Mouse (Mus musculus) 3T3-L1 (cell line): ENCODE measurements around the gene Lpp.
A peak's percentile ranks its signal among the peaks of the same experiment; 100 is the strongest.

Experiments
- DNase-seq: peaks from one replicate; pipeline ENCODE4 v3.0.0-alpha.2; 2015; ENCODE audit warnings: low read depth, low spot score

Gene Lpp

DNA sequence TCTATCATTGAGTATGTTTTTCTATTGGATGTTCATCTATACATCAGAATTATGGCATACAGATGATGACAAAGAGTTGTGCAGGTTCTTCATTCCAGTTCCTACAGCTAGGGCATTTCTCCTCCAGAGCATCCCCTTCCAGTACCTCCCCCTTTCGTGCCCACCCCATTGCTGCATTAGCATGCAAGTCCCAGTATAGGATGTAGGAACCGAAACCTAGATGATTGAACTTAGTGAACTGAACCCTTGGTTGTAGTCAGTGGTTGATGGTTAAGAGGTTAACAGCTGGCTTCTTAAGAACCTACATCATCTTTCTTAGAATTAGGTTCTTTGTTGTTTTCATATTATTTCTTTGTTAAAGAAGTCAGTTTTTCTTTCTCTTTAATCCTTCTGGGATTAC, 265.7 kb downstream of the Lpp start:
- DNase-seq, result no peak

DNA sequence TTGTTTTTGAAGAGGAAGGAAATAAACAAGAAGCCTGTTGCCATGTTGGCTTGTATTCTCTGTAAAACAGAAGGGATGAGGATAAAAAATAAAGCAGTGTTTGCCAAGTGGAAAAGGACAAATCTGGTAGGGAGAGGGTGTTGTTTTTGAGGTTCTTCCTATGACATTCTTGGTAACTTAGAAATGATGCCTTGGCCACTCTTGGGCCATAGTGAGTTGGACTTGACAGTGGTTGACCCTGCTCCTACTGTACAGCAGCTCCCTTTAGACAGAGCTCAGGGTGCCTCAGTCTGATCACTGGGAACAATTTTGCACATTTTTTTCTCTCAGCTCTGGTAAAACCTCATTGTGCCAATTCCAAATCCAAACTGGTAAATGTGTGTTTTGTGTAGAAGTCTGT, 270.8 kb downstream of the Lpp start:
- no peak for DNase-seq

DNA sequence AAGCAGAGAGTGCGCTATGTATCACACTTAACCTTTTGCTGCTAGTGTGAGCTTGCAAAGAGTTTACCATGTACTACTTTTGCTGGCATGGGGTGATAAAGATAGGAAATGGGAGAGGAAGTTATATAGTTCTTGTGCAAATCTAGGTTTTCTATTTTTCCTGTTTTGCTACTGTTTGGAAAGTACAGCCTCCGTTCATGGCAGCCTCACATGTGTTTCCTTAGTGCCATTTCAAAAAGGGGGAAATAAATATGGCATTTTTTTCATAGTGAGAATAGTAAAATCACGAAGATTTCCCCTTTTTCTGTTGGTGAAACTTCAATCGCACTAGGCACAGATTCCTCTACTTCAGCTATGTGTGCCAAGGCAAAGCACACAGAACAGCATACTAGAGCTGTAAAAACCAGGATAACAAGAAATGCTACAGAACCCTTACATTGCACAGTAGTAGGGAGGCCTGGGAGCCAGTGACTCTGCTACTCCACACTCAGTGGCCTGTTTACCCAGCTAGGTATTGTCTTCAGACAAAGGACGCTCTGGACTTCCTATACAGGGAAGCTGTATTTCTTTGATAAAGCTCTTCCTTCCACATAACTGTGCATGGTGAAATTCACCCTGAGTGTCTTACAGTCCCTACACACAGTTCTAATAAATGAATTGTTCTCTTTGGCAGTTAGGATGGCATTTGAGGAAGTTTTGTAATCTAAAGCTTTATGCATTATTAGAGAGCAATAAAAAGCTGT, 276.6 kb downstream of the Lpp start:
- no peak for DNase-seq

DNA sequence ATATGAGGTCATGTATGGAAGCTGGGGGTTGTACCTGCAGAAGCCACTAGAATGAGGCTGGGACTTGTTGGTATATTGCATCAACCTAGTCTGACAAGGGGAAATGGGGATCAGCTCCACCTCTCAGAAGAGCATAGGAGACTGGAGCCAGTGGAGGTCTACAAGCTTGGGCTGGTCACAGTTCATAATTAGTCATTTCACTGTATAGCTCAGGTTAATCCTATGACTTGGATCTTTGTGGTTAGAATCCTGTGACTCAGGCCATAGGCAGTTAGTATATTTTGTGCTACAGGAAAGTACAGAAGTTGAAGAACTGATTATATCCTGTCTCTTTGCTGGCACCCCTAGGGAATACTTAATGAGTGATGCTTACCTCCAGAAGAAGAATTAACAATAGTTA, 285.6 kb downstream of the Lpp start:
- DNase-seq, result peak; percentile 95

DNA sequence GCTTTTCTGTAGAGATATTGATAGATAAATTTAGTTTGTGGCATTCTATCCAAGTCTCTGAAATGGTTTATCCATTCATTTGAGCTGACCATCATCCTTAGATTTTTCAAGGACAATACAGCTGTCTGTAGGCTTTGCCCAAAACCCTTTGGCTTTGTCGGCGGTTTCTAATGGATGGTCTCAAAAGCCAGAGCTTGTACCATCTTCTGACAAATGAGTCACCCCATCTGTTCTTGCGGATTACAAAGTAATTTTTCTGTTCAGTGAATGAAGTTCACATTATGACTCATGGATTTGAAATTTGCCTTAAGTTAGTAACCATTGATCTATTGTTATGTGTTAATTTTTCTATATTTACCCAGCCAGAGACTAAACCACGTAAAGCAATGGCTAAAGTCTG, 301.8 kb downstream of the Lpp start:
- DNase-seq, result peak; percentile 70

DNA sequence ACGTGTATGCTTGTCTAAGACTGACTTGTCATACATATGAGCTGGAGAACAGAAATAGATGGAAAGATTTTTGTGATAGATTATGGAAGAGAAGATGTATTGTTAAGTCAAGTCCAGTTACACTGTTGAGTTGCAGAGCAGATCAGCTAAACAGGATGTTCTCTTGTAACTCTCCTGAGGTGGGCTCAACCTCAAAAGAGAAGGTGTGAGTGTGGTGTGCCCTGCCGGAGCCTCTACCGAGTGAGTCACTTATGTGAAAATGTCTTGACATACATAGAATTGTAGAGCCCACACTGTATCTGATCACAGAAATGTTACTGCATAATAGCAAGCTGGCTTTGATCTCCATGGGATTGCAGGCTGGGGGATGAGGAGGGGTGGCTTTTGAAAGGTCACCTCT, 310.9 kb downstream of the Lpp start:
- DNase-seq, result no peak

DNA sequence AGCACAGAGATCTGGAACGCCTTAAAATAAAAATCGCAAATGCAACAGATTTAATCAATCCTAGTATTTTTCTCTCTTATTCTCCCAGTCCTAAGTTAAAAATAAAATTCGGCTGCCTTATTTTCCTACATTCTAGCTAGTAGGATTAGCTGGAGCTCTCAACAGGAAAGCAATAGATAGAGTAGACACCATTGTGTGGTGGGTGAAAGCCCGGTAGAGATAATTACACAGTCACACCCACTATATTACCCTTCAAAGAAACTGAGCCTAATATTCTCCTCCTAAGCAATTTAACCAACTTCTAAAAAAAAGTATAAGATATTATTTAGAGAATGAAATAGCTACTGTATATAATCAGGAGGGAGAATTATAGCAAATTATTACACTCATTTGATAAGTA, 330.3 kb downstream of the Lpp start:
- no peak for DNase-seq

DNA sequence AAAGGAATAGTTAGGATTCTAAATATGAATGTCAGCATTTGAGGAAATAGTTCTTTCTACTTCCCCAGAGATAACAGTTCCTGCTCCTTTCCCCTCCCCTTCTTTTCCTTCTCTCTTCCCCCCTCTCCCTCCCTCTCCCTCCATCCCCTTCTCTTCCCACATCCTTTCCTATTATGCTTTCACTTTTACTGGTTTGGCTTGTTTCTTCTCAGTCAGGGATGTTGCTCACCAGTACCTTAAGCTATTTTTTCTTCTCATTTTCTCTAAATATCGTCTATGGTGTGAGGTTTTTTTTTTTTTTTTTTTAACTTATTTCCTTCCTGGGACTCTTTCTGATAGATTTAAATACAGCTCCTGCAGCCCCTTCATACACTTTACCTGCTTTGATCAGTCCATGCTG, 339.4 kb downstream of the Lpp start:
- DNase-seq, result peak; percentile 63

DNA sequence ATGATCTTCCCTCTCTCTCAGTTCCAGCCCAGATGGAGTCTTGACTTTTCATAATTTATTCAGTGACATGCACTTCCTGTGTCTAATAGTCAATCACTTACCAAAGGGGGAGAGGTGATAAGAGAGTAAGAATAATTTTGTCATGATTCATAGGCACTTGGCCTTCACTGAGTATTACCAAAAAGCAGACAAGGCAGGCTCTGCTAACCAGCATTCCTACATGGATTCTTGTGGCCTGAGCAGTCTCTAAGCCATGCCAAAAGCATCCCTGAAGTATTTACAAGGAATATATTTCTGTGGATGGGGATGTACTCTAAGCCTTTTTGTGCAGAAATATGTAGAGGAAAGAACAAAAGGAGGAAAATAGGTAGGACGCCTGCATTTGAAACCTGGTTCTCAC, 340.0 kb downstream of the Lpp start:
- peak; percentile 98 for DNase-seq

DNA sequence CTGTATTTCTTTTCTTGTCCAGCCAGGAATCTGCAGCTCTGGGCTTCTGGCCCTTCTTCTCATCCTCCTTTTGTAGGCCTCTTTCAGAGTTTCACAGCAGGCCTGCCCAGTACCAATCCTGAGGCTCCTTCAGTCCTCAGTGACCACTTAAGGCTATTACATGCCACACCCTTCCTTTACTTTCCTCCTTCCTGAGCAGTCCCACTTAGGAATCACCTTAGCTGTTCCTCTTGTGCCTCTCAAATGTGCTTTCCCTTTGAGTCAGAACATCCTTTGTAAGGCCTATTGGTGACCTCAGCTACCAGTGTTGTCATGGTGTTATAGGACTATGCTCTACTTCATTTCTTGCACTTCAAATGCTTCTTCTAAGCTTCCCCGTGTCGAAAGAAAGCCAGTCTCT, 342.4 kb downstream of the Lpp start:
- DNase-seq, result peak; percentile 52

DNA sequence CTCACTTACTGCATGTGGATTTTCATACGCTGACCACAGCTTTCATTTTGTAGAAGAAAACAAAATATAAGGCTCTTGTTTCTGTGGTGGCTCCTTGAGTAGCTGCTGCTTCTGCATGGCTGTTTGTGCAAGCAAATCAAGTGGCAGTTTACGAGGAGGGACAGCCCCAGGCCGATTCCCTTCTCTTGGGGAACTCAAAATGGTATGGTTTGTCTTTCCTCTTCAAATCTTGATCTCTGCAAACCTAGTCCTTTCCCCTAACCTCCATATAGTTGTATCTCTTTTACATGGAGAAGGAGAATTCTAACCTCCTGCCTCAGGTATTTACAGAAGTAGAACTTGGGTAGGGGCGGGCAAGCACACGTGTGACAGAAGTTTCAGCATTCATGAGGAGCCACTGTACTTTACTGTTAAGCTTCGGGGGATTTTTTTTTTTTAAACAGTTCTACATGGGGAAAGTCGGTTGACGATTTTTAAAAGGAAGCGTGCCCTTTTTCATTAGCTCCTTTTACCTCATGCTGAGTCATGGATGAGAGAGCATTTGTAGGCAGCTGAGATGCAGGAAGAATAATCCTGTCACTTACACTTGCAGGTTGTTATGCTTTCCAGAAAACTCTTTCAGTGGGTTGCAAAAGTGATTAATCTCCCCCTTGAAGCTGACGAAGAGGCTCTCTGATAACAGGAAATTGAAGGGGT, 344.2 kb downstream of the Lpp start:
- peak; percentile 77 for DNase-seq

DNA sequence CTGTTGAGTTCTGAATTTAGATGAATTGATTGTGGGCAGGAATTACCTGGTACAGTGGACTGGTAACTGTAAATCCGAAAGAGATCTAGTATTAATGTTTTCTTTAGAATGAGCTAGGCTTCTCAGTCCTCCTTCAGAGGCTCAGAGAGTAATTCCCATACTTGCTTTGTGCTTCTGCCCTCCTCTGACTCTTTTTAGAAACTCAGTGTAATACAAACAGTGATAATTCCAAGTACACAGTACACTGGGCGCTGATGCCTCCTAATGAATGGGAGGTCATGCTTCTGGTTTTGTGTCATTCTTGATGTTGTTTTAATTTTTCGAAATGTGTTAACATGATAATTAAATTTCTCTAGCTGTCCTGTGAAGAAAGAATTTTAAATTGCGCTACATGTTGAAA, 347.4 kb downstream of the Lpp start:
- no peak for DNase-seq

DNA sequence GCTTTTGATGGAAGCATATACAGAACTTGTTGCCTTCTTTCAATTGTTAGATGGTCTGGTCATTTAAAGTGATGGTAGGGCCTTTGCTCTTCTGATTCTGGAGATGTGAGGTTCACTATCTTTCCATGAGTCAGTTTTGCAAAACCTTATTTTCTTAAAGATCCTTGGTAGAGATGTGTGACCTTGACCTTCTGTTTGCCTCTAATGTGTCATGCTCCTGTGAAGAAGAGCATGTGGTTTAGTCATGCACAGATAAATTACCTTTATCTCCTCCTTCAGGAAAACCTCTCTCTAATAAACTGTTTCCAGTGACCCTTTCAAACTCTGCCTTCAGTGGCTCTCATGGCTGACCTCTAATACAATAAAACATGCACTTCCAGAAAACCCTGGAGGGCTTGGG, 356.5 kb downstream of the Lpp start:
- DNase-seq, result no peak

DNA sequence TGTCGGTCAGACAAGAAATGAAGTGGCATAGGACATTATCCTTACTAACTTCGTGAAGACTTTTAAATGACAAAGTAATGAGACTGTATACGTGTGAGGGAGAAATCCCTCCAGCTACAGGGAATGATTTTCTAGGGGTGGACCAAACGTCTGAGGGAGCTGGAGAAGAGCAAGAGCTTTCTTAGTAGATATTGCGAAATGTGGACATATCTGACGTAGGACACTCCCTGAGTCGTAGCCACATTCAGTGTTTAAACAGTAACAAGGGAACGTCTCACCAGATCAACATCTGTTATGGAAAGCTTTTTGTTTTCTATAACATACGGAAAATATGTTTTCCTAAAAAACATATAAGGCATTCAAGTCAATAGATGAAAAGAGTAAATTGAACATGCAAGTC, 362.8 kb downstream of the Lpp start:
- DNase-seq, result no peak

DNA sequence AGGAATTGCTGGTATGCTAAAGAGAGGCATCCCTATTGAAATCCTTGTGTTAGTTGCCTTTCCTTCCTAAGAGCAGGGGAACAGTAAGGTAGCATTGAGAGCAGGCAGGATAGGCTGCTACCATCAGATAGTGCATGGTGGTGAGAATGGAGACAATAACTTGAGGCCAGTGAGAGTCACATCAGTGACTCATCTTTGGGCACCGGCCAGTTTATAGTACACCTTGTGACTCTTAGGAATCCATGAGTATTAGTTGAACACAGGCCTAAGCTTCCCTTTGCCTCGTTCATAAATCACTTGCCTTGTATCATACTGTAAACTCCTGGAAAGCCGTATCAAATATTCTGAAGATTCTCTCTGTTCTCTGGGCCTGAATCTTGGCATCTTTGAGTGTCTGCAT, 372.7 kb downstream of the Lpp start:
- peak; percentile 89 for DNase-seq

DNA sequence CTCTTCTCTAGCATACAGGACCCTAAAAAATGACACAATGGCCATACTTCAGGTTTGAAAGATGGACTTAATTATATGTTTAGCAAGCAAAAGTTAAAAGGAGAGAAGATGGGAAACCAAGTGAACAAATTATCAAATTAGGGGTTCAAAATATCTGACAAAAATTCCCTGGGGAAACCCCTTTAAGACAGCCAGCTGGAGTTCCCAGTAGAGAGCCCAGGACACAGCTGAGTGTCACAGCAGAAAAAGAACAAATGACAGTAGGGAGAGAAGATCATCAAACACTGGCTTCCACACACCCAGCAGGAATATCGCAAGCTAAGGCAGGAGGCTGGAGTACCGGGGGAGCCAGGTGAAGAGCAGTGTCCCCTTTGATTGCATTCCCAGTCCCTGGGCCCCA, 373.3 kb downstream of the Lpp start:
- no peak for DNase-seq

DNA sequence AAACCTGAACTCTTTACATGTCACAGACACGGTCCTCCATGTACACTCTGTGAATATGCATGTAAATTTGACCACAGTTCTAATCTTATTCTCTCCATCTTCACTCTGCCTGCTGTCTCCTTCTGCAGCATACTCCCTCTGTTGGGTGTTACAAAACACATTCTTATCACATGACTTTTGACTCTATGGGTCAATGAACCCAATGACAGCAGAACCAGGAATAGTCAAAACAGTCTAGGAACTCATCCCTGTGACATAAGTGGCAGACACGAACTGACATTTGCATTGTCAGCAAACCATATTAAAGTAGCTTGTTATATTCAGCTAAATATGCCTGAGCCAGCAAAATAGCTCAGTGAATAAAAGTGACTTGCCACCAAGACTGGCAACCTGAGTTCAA, 383.7 kb downstream of the Lpp start:
- no peak for DNase-seq

DNA sequence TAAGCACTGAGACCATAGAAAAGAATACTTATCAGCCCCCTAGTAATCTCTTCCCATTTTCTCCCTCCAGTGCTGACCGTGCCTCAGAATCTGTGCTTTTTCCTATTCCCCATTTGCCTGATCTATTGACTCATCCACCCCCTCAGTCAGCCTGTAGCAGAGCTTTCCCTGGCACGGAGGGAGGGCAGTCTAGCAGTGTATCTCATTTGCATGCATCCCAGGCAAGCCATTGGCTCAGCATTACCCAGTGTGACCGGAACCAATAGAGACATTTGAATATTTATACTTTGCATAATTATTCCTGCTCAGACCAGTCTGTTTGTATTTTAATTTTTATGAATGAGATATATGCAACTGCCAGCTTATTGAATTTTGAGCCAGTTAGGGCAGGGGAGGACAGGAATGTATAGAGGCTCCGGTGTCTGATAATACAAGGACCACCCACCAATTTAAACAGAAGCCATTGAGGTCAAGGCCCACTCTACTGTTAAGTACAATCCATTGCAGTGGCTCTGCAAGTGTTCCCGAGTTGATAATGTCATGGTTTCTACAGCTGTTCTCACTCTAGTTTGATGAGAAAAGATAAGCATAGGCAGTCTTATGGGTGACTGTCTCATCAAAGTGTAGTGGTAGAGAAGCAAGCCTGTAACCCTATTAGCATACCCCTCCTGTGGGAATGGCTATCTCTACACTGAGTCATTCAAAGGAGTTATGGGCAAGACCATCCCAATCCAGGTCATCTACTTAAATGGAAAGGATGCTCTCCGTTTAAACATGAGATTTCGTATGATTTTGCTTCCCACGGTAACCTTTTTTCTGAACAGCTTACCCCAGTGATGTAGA, 385.3 kb downstream of the Lpp start:
- no peak for DNase-seq

DNA sequence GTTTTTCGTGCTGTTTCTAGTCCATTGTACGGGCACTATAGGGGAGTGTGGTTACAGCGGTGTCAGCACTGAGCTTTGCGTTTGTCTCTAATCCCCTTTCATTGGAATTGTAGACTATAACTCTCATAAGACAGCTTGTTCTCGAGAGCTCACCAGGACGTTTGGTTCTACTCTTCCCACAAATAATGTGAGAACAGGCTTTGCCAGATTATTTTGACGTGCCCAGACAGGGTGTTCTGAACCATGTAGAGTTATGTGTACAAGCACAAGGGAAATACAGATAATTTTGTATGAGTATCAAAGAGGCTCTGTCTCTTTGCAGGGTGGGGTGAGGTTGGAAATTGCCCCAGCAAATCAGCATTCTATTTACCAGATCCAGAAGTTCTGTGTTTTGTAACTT, 387.2 kb downstream of the Lpp start:
- no peak for DNase-seq

DNA sequence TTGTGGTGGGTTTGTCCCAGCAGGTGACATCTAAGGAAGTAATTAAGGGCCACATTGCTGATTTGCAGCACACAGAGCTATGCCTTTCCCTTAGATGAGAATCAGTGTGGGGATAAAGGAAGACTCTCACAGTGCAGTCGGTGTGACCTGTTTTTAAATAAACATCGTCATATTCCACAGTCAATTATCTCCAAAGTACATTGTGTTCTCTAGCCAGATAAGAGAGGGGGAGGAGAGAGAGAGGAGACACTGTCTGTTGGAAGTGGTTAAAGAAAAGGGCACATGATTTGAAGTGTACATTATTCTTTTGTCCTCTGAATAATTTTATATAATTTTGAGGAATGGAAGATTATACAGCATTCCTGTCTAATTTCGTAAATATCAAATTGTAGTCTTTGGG, 388.6 kb downstream of the Lpp start:
- DNase-seq, result no peak

DNA sequence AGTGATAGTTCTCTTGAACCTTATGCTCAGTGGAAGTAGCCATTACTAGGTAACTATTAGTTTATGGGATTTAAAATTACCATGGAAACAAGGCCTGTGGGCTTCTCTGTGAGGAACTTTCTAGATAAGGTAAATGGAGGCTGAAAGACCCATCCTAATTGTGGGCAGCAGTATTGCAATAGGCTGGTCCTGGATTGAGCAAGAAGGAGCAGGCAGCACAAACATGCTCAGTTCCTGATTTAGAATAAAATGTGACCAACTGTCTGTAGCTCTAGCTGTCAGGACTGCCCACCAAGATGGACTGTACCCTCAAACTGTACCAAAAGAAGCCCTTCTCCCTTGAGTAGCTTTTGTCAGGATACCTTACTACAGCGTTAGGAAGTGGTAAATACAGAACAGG, 392.3 kb downstream of the Lpp start:
- DNase-seq, result no peak

DNA sequence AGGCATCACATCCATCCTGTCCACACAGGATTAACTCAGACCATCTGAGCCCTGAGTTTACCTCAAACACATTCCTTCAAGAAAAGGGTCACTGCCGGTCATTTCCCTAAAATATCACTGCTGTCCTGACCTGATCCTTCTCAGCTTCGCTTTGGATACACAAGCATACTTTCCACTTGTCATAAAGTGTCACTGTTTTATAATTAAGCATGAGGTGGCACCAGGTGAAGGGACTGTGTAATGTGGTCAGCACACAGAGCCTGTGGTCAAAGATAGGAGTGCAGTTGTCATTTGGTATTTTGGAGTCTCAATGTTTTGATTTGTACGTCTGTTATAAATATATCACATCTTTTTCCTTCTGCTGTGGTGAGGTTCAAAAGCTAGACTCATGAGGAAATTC, 395.7 kb downstream of the Lpp start:
- no peak for DNase-seq

DNA sequence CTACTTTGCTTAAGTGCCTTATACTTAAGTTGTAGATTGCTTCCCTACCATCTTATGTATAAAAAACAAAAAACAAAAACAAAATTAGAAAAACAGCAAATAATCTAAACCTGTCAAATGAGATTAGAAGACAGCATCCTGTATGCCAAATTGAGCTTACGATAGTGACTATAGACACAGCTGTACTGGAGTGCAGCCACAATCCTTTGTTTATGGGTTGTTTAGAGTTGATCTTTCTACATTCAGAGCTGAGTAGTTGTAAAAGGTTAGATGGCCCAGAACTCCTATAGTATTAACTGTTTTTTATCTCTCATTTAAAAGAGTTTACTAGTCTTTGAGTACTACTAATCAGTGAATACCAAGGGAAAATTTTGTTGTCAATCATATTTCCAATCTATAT, 398.1 kb downstream of the Lpp start:
- DNase-seq, result no peak
